Mouse (Mus musculus) liver, postnatal 0 days (tissue): ENCODE data around the gene Eif2s2. TPM values are rescaled to one million over a fixed set of nuclear protein-coding genes. Genes with fewer than 3 reads are reported as not detected.
"Not testable (repeated sequence)": the region's sequence is repeated elsewhere in the genome, so short reads cannot be mapped to it uniquely, and the experiment has no call there.

Source experiments
- ATAC-seq: fragments of 200-750 bp; cut with Nextera tagmentation; 2 replicates; pipeline ENCODE4 v1.8.0; 2017; ENCODE audit warnings: mild to moderate bottlenecking, moderate library complexity
- DNase-seq: peaks from one replicate; pipeline ENCODE4 v3.0.0-alpha.2; 2016
- H3K27ac ChIP-seq: fragments of 300-500 bp; sonication (generic); 2 replicates; pipeline ENCODE4 v1.5.1; 2014; ENCODE audit warnings: antibody characterized with exemption, moderate library complexity, mild to moderate bottlenecking, low read depth
- H3K27me3 ChIP-seq: fragments of 300-500 bp; sonication (generic); 2 replicates; pipeline ENCODE4 v1.6.1; 2014; ENCODE audit warnings: low read length, control low read depth, mixed read lengths; ENCODE audit not compliant: insufficient read depth
- H3K36me3 ChIP-seq: fragments of 300-500 bp; sonication (generic); replicated peaks from 2 replicates; pipeline ENCODE4 v1.6.1; 2014; ENCODE audit warnings: mild to moderate bottlenecking, control low read depth, low read length, moderate library complexity, mixed read lengths; ENCODE audit not compliant: insufficient read depth
- H3K4me1 ChIP-seq: fragments of 300-500 bp; sonication (generic); 2 replicates; pipeline ENCODE4 v1.6.1; 2014; ENCODE audit warnings: antibody characterized with exemption, mild to moderate bottlenecking, control low read depth; ENCODE audit not compliant: insufficient read depth
- H3K4me2 ChIP-seq: fragments of 300-500 bp; sonication (generic); 2 replicates; pipeline ENCODE4 v1.6.1; 2014; ENCODE audit warnings: low read depth, mild to moderate bottlenecking, low read length, moderate library complexity, mixed read lengths
- H3K4me3 ChIP-seq: fragments of 300-500 bp; sonication (generic); 2 replicates; pipeline ENCODE4 v1.5.1; 2014; ENCODE audit warnings: low read depth, low read length
- H3K9ac ChIP-seq: fragments of 300-500 bp; sonication (generic); replicated peaks from 2 replicates; pipeline ENCODE4 v1.6.1; 2014; ENCODE audit warnings: mild to moderate bottlenecking, moderate library complexity
- H3K9me3 ChIP-seq: fragments of 300-500 bp; sonication (generic); 2 replicates; pipeline ENCODE4 v1.6.1; 2016; ENCODE audit warnings: mild to moderate bottlenecking, control low read depth, low read length, mixed read lengths
- CTCF ChIP-seq: sonication (generic); IDR thresholded peaks from 2 replicates; pipeline ENCODE4 v1.5.1; 2016; ENCODE audit warnings: antibody characterized with exemption, low read depth
- EP300 ChIP-seq: IDR thresholded peaks from 2 replicates; pipeline ENCODE4 v1.6.1; 2016; ENCODE audit warnings: antibody characterized with exemption, low read depth, mild to moderate bottlenecking
- WGBS: fragments of 180-500 bp; shearing (Covaris S2); extraction: QIAGEN DNeasy Blood & Tissue Kit; methylation state at CpG from one replicate; pipeline ENCODE4 v1.1.7; 2014; ENCODE audit not compliant: insufficient replicate concordance; 5-methylcytosine and 5-hydroxymethylcytosine counted together
- polyA plus RNA-seq: library from polyadenylated mRNA; unstranded; fragments of >200 nt; fragmentation: Nextera tagmentation; extraction: Ambion mirVana; gene quantifications from 2 replicates; pipeline ENCODE4 v1.2.1, GENCODE M21; 2015

The Eif2s2 gene
- polyA plus RNA-seq, 1 experiment from 2014 or later, result 57.9 TPM

- 62% methylated on average over 3 of the region's 3 CpGs for whole genome bisulfite sequencing
- DNase-seq, result no peak
- TF ChIP-seq CTCF (no peak), EP300 (no peak)
- H3K36me3 ChIP-seq, result no peaks in the 10 kb centered on the region
- H3K9ac ChIP-seq, result no peak overlapping the region
- H3K4me1 ChIP-seq, result no peaks in the 10 kb centered on the region
- H3K4me2 ChIP-seq, result no peak overlapping the region
- ATAC-seq, result no peak
- H3K27me3 ChIP-seq, result no peaks in the 10 kb centered on the region
- no peak overlapping the region for H3K4me3 ChIP-seq
- H3K9me3 ChIP-seq, result no peaks in the 10 kb centered on the region
- H3K27ac ChIP-seq, result no peak overlapping the region
Measured at GRCm38 (mm10) chr2:154902111-154902510, 9.4 kb upstream of the Eif2s2 start.

DNA sequence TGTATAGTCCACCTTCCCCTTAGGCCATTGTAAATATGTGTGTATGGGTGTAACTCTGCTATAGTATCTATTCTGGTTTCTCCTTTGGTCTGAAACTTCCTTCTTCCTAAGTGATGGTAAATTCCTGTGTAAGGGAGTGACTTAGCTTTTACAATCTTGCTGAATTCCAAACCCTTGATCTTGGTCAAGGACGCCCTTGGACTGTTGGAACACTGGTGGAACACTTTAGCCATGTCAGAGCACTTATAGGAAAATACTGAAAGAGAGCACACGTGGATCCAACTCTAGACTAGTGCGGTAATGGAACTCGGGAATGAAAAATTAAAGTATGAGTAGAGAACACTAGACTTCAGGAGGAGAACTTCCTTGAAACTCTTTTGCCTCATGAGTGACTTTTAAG is 6.7 kb upstream of the Eif2s2 start:
- not testable (repeated sequence) for H3K9ac ChIP-seq, DNase-seq, H3K36me3 ChIP-seq, H3K27me3 ChIP-seq, H3K27ac ChIP-seq, H3K4me1 ChIP-seq, H3K9me3 ChIP-seq, ATAC-seq, H3K4me3 ChIP-seq, H3K4me2 ChIP-seq
- WGBS, result 66% methylated on average over 4 of the region's 4 CpGs

- not testable (repeated sequence) for H3K9ac ChIP-seq, DNase-seq, H3K4me2 ChIP-seq, H3K36me3 ChIP-seq, H3K27me3 ChIP-seq, H3K9me3 ChIP-seq, ATAC-seq, H3K4me1 ChIP-seq, H3K27ac ChIP-seq, H3K4me3 ChIP-seq
- 73% methylated on average over 8 of the region's 8 CpGs for WGBS
Measured at GRCm38 (mm10) chr2:154899004-154899403, 6.3 kb upstream of the Eif2s2 start.

GRCm38 (mm10) chr2:154893548-154893947 is 813 bp upstream of the Eif2s2 start:
- Histone ChIP-seq H3K9me3 (no peaks in the 10 kb centered on the region), H3K9ac (no peak overlapping the region), H3K4me3 (0 out of 2 replicates have a peak overlapping the region, but pooled peaks have one; percentile 84), H3K4me2 (peak overlapping the region; percentile 86), H3K27me3 (no peaks in the 10 kb centered on the region), H3K36me3 (no peaks in the 10 kb centered on the region), H3K27ac (no peak overlapping the region), H3K4me1 (peaks cover 15% of the 10 kb centered on the region)
- 74% methylated on average over 4 of the region's 4 CpGs for WGBS
- ATAC-seq, result no peak
- no peak for DNase-seq
- TF ChIP-seq CTCF (no peak), EP300 (no peak)

- ATAC-seq (no peak; the same call in none of the 2 replicates), DNase-seq (no peak)
- Histone ChIP-seq H3K4me3 (peak overlapping the region; percentile 84), H3K9me3 (no peaks in the 10 kb centered on the region), H3K27me3 (no peaks in the 10 kb centered on the region), H3K9ac (peak overlapping the region; percentile 61), H3K4me1 (peaks cover 15% of the 10 kb centered on the region), H3K27ac (no peak overlapping the region), H3K36me3 (peaks cover 4% of the 10 kb centered on the region; the same call in 1 of the 2 replicates), H3K4me2 (peak overlapping the region; percentile 86)
- 8% methylated on average over 12 of the region's 12 CpGs for WGBS
- no peak for TF ChIP-seq EP300
- no peak for TF ChIP-seq CTCF
Measured at GRCm38 (mm10) chr2:154893045-154893385, 280 bp upstream of the Eif2s2 start.

GRCm38 (mm10) chr2:154891585-154891984 is 1.1 kb downstream of the Eif2s2 start:
- Histone ChIP-seq H3K4me1 (peaks cover 15% of the 10 kb centered on the region), H3K4me2 (peak overlapping the region; percentile 86), H3K9me3 (no peaks in the 10 kb centered on the region), H3K27ac (peak overlapping the region; percentile 95), H3K36me3 (peaks cover 15% of the 10 kb centered on the region), H3K9ac (peak overlapping the region; percentile 96), H3K27me3 (no peaks in the 10 kb centered on the region), H3K4me3 (peak overlapping the region; percentile 84)
- no peak for ATAC-seq
- no peak for DNase-seq
- TF ChIP-seq EP300 (no peak), CTCF (no peak)
- WGBS, result 2% methylated on average over 2 of the region's 2 CpGs

DNA sequence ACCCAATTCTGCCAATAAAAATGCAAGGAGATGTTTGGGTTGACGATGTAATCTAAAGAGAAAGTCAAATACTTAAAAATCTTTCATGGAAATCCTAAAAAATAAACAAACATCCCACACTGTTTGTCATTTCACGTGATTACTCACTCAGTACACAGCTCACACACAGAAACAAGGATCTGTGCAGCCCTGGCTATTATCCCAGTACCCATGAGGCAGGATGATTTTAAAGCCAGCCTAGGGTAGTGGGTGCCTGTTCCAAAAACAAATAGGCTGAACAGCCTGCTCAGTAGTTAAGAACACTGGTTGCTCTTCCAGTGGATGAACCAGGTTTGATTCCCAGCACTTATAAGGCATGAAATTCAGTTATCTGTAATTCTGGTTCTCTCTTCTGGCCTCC is 16.1 kb downstream of the Eif2s2 start:
- ATAC-seq (0 out of 2 replicates have a peak, but pooled peaks have one; percentile 27), DNase-seq (no peak)
- Histone ChIP-seq H3K4me3 (no peak overlapping the region), H3K36me3 (peaks cover 63% of the 10 kb centered on the region), H3K4me1 (no peaks in the 10 kb centered on the region), H3K9me3 (no peaks in the 10 kb centered on the region), H3K27me3 (no peaks in the 10 kb centered on the region), H3K4me2 (no peak overlapping the region), H3K9ac (no peak overlapping the region), H3K27ac (no peak overlapping the region)
- TF ChIP-seq CTCF (no peak), EP300 (no peak)
- WGBS, result 68% methylated on average over 2 of the region's 2 CpGs
